Mouse (Mus musculus): ENCODE measurements around the gene Rfx8. TPM values are rescaled to one million over a fixed set of nuclear protein-coding genes. Genes with fewer than 3 reads are reported as not detected.

Gene Rfx8
- polyA plus RNA-seq, 1 experiment = not detected

GRCm38 (mm10) chr1:39721351-39721726 lies 542 bp upstream of the Rfx8 start:
- Histone ChIP-seq H3K27me3 (replicated peaks; ENCODE audit: control insufficient read depth, insufficient read depth, low read length) (no peaks in the 10 kb centered on the region), H3K4me3 (ENCODE audit: insufficient read depth, low read depth, low read length) (no peak overlapping the region), H3K36me3 (ENCODE audit: control insufficient read depth, insufficient read depth, low read length) (no peaks in the 10 kb centered on the region), H3K4me1 (ENCODE audit: control insufficient read depth, insufficient read depth, low read length) (no peaks in the 10 kb centered on the region), H3K27ac (ENCODE audit: insufficient read depth, low read depth, low read length) (no peak overlapping the region)
- no peak for DNase-seq
- TF ChIP-seq POLR2A (IDR thresholded peaks at IDR 0.05; ENCODE audit: low read depth, low read length) = no peak
- no peak for TF ChIP-seq CTCF (conservative IDR thresholded peaks at IDR 0.05; ENCODE audit: insufficient read depth, insufficient read length, low read depth, low read length)
- WGBS = 29% methylated on average over 9 of the region's 9 CpGs

GRCm38 (mm10) chr1:39720186-39720585 lies 611 bp downstream of the Rfx8 start:
- 50% methylated on average over 2 of the region's 2 CpGs for WGBS
- H3K27ac ChIP-seq (ENCODE audit: insufficient read depth, low read depth, low read length) = no peak overlapping the region
- H3K4me1 ChIP-seq (ENCODE audit: control insufficient read depth, insufficient read depth, low read length) = no peaks in the 10 kb centered on the region
- no peak overlapping the region for H3K4me3 ChIP-seq (ENCODE audit: insufficient read depth, low read depth, low read length)
- H3K36me3 ChIP-seq (ENCODE audit: control insufficient read depth, insufficient read depth, low read length) = no peaks in the 10 kb centered on the region
- DNase-seq = no peak
- TF ChIP-seq CTCF (conservative IDR thresholded peaks at IDR 0.05; ENCODE audit: insufficient read depth, insufficient read length, low read depth, low read length) = no peak
- TF ChIP-seq POLR2A (IDR thresholded peaks at IDR 0.05; ENCODE audit: low read depth, low read length) = no peak
- no peaks in the 10 kb centered on the region for H3K27me3 ChIP-seq (replicated peaks; ENCODE audit: control insufficient read depth, insufficient read depth, low read length)

GRCm38 (mm10) chr1:39715551-39715950 lies 5.2 kb downstream of the Rfx8 start:
- Histone ChIP-seq H3K27me3 (replicated peaks; ENCODE audit: control insufficient read depth, insufficient read depth, low read length) (no peaks in the 10 kb centered on the region), H3K27ac (ENCODE audit: insufficient read depth, low read depth, low read length) (no peak overlapping the region; the same call in 1 of the 2 replicates), H3K4me3 (ENCODE audit: insufficient read depth, low read depth, low read length) (no peak overlapping the region), H3K4me1 (ENCODE audit: control insufficient read depth, insufficient read depth, low read length) (no peaks in the 10 kb centered on the region; the same call in 1 of the 2 replicates), H3K36me3 (ENCODE audit: control insufficient read depth, insufficient read depth, low read length) (no peaks in the 10 kb centered on the region)
- TF ChIP-seq CTCF (conservative IDR thresholded peaks at IDR 0.05; ENCODE audit: insufficient read depth, insufficient read length, low read depth, low read length) = no peak
- no peak for TF ChIP-seq POLR2A (IDR thresholded peaks at IDR 0.05; ENCODE audit: low read depth, low read length)
- 87% methylated on average over 7 of the region's 7 CpGs for WGBS
- DNase-seq = no peak

- no peak overlapping the region for H3K4me3 ChIP-seq (ENCODE audit: insufficient read depth, low read depth, low read length)
- TF ChIP-seq POLR2A (IDR thresholded peaks at IDR 0.05; ENCODE audit: low read depth, low read length) (no peak), CTCF (conservative IDR thresholded peaks at IDR 0.05; ENCODE audit: insufficient read depth, insufficient read length, low read depth, low read length) (no peak)
- WGBS = 59% methylated on average over 3 of the region's 3 CpGs
- DNase-seq = no peak
- H3K27ac ChIP-seq (ENCODE audit: insufficient read depth, low read depth, low read length) = peak overlapping the region; percentile 81
- H3K27me3 ChIP-seq (replicated peaks; ENCODE audit: control insufficient read depth, insufficient read depth, low read length) = no peaks in the 10 kb centered on the region
- no peaks in the 10 kb centered on the region for H3K36me3 ChIP-seq (ENCODE audit: control insufficient read depth, insufficient read depth, low read length)
- no peaks in the 10 kb centered on the region; the same call in 1 of the 2 replicates for H3K4me1 ChIP-seq (ENCODE audit: control insufficient read depth, insufficient read depth, low read length)
Observed at GRCm38 (mm10) chr1:39714729-39715128, 6.1 kb downstream of the Rfx8 start.

GRCm38 (mm10) chr1:39713842-39714658 lies 6.7 kb downstream of the Rfx8 start:
- Histone ChIP-seq H3K4me1 (ENCODE audit: control insufficient read depth, insufficient read depth, low read length) (no peaks in the 10 kb centered on the region; the same call in 1 of the 2 replicates), H3K4me3 (ENCODE audit: insufficient read depth, low read depth, low read length) (no peak overlapping the region), H3K27me3 (replicated peaks; ENCODE audit: control insufficient read depth, insufficient read depth, low read length) (no peaks in the 10 kb centered on the region), H3K36me3 (ENCODE audit: control insufficient read depth, insufficient read depth, low read length) (no peaks in the 10 kb centered on the region), H3K27ac (ENCODE audit: insufficient read depth, low read depth, low read length) (peak overlapping the region; percentile 82)
- 15% methylated on average over 16 of the region's 16 CpGs for WGBS
- peak; percentile 95 for DNase-seq
- TF ChIP-seq POLR2A (IDR thresholded peaks at IDR 0.05; ENCODE audit: low read depth, low read length) (no peak), CTCF (conservative IDR thresholded peaks at IDR 0.05; ENCODE audit: insufficient read depth, insufficient read length, low read depth, low read length) (no peak)

GRCm38 (mm10) chr1:39713300-39713699 lies 7.5 kb downstream of the Rfx8 start:
- H3K4me1 ChIP-seq (ENCODE audit: control insufficient read depth, insufficient read depth, low read length) = no peaks in the 10 kb centered on the region; the same call in 1 of the 2 replicates
- H3K27ac ChIP-seq (ENCODE audit: insufficient read depth, low read depth, low read length) = peak overlapping the region; percentile 82
- WGBS = 81% methylated on average over 8 of the region's 8 CpGs
- H3K36me3 ChIP-seq (ENCODE audit: control insufficient read depth, insufficient read depth, low read length) = no peaks in the 10 kb centered on the region
- no peak for TF ChIP-seq CTCF (conservative IDR thresholded peaks at IDR 0.05; ENCODE audit: insufficient read depth, insufficient read length, low read depth, low read length)
- TF ChIP-seq POLR2A (IDR thresholded peaks at IDR 0.05; ENCODE audit: low read depth, low read length) = no peak
- H3K27me3 ChIP-seq (replicated peaks; ENCODE audit: control insufficient read depth, insufficient read depth, low read length) = no peaks in the 10 kb centered on the region
- DNase-seq = no peak
- H3K4me3 ChIP-seq (ENCODE audit: insufficient read depth, low read depth, low read length) = no peak overlapping the region

GRCm38 (mm10) chr1:39712261-39712660 lies 8.5 kb downstream of the Rfx8 start:
- 92% methylated on average over 7 of the region's 7 CpGs for WGBS
- Histone ChIP-seq H3K4me1 (ENCODE audit: control insufficient read depth, insufficient read depth, low read length) (no peaks in the 10 kb centered on the region; the same call in 1 of the 2 replicates), H3K27me3 (replicated peaks; ENCODE audit: control insufficient read depth, insufficient read depth, low read length) (no peaks in the 10 kb centered on the region), H3K27ac (ENCODE audit: insufficient read depth, low read depth, low read length) (no peak overlapping the region), H3K4me3 (ENCODE audit: insufficient read depth, low read depth, low read length) (no peak overlapping the region), H3K36me3 (ENCODE audit: control insufficient read depth, insufficient read depth, low read length) (no peaks in the 10 kb centered on the region)
- TF ChIP-seq CTCF (conservative IDR thresholded peaks at IDR 0.05; ENCODE audit: insufficient read depth, insufficient read length, low read depth, low read length) (no peak), POLR2A (IDR thresholded peaks at IDR 0.05; ENCODE audit: low read depth, low read length) (no peak)
- DNase-seq = peak; percentile 68
